Mouse (Mus musculus): ENCODE results near the gene Per1.
A peak's percentile ranks its signal among the peaks of the same experiment; 100 is the strongest.
"Not testable (repeated sequence)": the region's sequence is repeated elsewhere in the genome, so short reads cannot be mapped to it uniquely, and the experiment has no call there.

Gene Per1

GRCm38 (mm10) chr11:69080855-69081222 is 14.2 kb upstream of the Per1 start:
- DNase-seq (ENCODE audit: low spot score in 2 of 2) = no peak

DNA sequence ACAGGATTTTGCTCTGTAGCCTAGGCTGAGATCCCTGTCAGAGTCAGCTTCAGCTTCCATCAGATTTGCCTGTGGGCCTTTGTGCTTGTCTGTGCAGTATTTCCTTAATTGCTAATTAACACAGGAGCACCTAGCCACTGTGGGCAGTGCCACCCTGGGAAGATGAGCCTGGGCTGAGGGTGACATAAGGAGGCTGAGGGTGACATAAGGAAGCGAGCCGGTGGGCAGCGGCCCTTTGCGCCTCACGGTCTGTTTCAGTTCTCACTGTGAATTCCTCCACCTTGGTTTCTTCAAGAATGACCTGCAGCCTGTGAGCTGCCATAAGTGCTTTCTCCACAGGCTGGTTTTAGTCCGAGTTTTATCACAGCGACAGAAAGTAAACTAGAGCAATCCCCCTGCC is 13.4 kb upstream of the Per1 start:
- DNase-seq (ENCODE audit: low spot score in 2 of 2) = no peak

GRCm38 (mm10) chr11:69085608-69086007 is 9.4 kb upstream of the Per1 start:
- no peak for DNase-seq (ENCODE audit: low spot score in 2 of 2)

- no peak for DNase-seq (ENCODE audit: low spot score in 2 of 2)
These were observed 8.6 kb upstream of the Per1 start for GRCm38 (mm10) chr11:69086390-69086789.

DNA sequence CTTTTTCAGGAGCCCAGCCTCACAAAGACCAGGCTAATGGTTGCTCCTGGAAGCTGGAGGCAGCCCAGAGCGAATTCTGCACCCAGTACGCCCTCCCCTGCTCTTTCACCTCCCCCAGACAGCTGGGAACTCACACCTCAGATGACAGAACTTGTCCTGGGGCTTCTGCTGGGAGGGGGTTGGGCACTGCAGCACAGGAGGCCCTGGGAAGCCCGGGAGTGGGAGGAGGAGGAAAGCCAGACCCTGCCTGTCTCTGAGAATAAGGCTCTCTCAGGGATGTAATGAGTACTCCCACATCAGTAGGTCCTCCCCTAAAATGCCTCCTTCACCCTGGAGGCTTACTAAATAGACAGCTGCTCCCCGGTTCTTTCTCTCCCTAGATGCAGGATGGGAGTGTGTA is 7.9 kb upstream of the Per1 start:
- no peak for DNase-seq (ENCODE audit: low spot score in 2 of 2)

GRCm38 (mm10) chr11:69087597-69087996 is 7.4 kb upstream of the Per1 start:
- no peak for DNase-seq (ENCODE audit: low spot score in 2 of 2)

GRCm38 (mm10) chr11:69088103-69088855 is 6.7 kb upstream of the Per1 start, which contains the start of gene Vamp2:
Vamp2 (plus strand) TSS chr11:69088490.
- peak; percentile 90 to 91 for DNase-seq (ENCODE audit: low spot score in 2 of 2)

DNA sequence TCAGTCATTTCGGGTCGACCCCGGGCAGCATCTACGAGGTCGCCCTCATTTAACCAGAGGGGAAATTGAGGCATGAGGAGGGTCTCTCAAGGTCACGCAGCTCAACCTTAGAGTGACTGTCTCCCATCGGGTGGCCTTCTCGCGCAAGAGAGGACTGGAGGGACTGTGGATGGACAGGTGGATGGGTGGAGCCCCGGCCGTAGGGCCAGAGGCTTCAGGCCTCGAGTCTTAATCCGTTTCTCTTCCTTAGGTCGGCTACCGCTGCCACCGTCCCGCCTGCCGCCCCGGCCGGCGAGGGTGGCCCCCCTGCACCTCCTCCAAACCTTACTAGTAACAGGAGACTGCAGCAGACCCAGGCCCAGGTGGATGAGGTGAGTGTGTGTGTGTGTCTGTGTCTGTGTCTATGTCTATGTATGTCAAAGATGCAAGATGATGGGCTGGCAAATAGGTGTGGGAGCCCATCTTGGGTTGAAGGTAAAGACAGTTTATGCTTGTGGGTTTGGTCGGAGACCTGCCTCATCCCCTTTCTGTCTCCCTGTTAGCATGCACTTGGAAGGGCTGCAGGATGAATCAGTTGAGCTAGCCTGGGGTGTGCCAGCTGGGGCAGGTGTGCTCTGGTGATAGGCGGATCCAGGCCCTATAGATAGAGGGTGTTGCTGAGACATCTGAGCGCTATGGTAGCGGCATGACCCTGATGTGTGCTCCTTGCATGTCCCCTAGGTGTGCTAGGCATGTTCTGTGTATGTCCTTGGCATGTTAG is 6.0 kb upstream of the Per1 start:
- DNase-seq (ENCODE audit: low spot score in 2 of 2) = no peak

DNA sequence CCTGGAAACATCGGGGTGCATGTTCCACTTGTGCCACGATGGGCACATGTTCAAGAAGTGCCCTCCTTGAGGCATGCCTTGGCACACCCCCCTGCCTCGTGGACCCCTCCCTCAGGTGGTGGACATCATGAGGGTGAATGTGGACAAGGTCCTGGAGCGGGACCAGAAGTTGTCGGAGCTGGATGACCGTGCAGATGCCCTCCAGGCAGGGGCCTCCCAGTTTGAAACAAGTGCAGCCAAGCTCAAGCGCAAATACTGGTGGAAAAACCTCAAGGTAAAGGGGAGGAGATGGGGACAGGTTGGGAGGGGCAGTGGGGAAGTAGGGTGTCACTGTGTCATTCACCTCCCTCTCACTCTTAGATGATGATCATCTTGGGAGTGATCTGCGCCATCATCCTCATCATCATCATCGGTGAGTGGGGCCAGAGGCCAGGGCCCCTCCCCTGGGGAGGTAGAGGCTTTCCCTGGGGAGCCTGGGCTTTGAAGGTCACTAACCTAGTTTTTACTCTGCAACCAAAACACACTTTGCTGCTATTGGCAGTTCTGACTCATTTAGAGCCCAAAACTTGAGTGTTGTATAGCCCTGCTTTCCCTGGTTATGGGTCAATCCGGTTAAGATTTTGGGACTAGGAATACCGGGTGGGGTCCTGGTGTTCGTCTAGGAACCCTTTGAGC is 5.3 kb upstream of the Per1 start:
- no peak for DNase-seq (ENCODE audit: low spot score in 2 of 2)

DNA sequence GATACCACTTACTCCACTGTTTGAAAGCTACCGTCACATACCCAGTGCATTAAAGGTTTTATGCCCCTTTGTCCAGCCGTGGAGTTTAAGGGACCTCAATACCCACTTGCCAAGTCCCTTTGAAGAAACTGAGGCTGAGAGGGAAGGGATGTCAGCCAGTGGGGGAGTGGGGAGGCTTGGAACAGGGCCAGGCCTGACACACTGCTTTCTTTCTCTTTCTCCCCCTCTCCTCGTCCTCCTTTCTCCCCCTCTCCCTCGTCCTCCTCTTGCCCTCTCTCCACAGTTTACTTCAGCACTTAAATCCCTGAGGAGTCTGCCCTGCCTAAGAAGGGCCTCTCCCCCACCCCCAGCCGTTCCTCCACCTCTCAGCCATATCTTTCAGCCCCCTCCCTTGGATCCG is 4.7 kb upstream of the Per1 start:
- no peak for DNase-seq (ENCODE audit: low spot score in 2 of 2)

DNA sequence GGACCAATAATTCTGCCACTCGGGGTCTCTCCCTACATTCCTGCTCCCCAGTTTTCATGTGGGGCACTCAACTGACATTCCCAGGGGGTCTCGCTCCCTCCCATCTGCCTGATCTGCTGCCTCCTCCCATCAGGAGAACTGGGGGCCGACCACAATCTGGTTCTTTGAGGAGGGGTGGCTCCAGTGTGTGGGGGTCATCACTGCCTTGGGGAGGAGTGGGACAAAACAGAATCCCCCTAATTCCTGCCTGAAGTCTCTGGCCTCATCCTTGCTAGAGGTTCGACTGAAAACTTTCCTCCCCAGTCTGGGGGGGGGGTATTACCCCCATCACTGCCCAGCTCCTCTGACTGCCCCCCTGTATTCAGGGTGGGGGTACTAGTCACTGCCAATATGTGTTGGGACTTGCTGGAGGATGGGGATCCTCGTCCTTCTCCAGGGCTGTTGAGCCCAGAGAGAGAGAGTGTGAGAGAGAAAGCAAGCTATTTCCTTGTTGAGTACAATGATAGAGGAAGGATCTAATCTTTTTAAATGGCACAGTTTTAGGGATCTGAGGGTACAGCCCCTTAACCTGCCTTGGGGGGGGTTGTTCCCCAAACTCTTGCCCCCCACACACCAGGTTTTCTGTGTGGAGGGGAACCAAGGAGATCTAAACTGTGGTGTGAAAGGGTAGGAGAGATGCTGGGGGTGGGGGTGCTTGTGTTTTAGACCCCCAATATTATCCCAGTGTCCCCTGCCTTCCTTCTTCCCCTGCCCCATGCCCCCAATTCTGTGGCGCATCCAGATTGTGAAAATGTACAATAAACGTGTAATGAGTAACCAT is 3.2 kb upstream of the Per1 start:
- no peak for DNase-seq (ENCODE audit: low spot score in 2 of 2)

- DNase-seq (ENCODE audit: low spot score in 2 of 2) = peak; percentile 87 to 91
These were observed 2.6 kb upstream of the Per1 start for GRCm38 (mm10) chr11:69092386-69092751.

GRCm38 (mm10) chr11:69092871-69093270 is 2.1 kb upstream of the Per1 start:
- DNase-seq (ENCODE audit: low spot score in 2 of 2) = peak in 1 of 2 experiments; percentile 49

DNA sequence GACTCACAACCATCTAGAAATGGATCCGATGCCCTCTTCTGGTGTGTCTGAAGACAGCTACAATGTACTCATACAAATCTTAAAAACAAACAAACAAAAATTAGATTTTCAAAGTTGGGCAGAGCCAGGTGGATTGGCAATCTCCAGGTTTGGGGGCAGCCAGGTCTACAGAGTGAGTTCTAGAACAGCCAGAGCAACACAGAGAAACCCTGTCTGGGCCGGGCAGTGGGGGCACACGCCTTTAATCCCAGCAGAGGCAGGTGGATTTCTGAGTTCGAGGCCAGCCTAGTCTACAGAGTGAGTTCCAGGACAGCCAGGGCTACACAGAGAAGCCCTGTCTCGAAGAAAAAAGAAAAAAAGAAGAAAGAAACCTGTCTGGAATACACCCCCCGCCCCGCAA is 1.2 kb upstream of the Per1 start:
- DNase-seq (ENCODE audit: low spot score in 2 of 2) = not testable (repeated sequence)

DNA sequence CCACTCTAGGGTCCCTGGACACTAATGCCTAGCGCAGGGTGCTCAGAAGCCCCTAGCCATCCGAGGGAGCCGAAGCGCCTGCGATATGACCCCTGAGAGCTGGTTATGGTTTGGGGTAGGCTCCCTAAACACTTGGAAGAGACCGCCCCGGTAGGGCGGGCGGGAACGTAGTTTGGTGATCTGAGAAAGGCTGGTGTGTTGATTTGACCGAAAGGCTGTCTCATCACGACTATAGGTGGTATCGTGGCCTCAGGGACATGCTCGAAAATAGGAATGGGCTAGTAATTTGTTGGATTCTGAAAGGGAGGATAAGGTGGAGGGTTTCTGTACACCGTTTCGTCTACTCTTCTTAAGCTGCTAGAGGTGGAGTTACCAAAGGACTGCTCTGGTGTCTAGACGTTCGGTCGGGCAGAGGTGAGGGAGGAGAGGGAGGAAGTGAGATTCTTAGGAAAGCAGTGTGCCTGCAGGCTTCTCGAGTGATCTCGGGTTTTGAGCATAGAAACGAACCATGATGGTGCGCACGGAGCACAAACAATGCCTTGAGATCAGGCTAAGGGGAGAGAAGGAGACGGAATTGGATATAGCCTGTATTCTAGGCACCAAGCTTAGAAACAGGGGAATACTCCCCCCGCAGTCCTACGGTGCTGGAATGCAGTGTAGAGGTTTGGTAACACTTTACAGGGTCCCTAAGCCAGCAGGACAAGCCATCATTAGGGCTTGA is 654 bp downstream of the Per1 start:
- peak; percentile 40 to 65 for DNase-seq (ENCODE audit: low spot score in 2 of 2)

DNA sequence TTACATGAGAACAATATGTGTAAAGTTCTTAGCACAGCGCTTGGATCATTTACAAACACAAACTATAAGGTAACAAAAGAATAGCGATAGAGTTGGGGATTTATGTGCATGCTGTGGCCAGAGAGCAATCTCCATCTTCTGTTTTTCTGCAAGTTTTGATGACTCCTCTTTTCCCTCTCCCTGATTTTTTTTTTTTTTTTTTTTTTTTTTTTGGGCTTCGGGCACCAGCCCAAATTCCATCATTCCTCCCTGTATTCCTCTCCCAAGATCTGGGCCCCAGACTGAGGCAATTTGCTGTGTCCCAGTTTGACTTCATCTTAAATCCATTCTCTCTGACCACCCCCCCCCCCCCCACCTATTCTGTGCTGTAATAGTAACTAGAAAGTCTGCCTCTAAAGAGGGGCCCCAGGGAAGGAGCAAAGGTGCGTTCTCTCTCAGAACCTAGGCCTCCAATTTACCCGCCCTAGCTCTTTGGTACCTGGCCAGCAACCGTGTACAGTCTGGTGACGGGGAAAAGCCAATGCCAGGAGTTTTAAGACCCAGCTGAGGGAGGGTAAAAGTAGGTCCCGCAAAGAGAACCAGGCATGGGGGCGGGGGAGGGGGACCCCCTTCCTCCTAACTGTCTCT is 1.5 kb downstream of the Per1 start:
- DNase-seq (ENCODE audit: low spot score in 2 of 2) = no peak

DNA sequence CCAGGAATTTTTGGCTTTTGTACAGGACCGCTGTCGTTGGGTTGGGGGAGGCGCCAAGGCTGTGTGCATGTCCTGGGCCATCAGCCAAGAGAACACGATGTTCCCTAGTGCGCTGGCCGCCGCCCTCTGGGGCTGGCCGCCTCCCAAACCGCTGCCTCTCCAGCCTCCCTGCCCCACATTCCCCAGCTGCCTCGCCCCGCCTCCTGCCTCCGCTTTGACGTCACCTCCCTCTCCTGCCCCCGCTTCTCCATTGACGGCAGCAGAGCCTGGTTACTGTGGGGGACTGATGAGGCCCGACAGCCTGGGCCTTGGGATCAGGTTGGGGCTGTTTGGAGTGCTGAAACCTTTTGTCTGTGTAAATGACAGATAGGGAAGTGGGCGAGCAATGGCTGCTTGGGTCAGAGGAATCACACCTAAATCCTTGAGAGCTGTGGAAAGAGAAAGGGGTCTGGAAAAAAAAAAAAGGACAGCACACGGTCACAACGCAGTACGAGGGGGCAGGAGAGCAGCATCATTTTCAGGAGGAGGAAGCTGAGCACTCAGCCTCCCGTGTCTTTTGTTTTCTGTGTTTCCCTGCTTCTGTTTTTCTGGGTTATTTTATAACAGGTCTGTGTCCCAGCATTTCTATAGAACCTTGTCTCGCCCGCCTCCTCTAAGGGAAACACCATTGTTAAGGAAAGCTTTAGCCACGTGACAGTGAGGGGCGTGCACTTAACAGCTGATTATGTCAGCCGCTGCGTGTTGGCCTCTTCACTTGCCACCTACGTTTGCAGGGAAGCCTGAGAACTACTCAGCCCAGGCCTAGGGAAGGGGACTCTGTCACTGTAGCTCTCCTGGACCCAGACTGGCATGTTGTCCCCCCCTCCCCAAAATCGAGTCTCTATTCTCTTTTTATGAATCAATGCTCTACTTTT is 2.2 kb downstream of the Per1 start:
- DNase-seq (ENCODE audit: low spot score in 2 of 2) = peak; percentile 90 to 93

DNA sequence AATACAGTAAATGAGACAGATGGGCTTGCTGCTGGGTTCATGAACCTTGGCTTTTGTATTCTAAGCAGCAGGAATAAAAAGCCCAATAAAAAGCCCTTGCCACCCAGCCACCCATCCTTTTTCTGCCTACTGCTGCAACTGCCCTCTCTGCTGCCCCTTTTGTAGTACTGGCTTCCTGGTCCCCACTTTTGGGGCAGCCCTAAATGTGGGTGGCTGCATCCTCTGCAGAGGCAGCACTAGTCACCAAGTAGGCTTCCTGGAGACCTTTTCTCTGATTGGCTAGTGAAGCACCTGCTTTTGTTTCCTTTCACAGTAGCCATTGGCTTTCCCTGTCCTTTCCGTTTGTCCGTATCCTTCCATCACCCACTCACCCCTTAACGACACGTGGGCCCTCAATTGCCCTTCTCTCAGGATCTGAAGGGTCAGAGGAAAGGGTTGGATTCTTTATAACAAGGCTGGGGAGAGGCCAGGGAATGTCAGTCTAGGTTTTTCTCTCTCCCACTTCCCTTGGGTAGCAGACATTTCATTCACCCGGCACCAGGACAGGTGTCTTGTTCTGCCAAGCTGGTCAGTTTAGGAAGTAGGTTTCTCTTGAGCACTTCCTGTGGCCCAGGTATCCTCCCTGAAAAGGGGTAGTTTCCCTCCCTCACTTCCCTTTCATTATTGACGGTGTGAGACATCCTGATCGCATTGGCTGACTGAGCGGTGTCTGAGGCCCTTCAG is 3.2 kb downstream of the Per1 start:
- DNase-seq (ENCODE audit: low spot score in 2 of 2) = peak; percentile 63 to 65

DNA sequence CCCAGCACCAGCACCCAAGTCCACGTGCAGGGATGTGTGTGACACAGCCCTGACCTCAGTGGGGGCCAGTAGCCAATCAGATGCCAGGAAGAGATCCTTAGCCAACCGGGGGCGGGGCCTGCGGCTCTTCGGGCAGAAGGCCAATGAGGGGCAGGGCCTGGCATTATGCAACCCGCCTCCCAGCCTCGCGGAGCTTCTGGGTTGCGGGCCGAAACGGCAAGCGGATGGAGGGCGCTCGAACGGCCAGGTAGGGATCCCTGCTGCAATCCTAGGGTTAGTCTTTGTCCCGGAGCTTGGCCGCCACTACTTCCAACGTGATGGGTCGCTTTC is 3.7 kb downstream of the Per1 start:
- DNase-seq (ENCODE audit: low spot score in 2 of 2) = peak; percentile 96 to 97

Measured in natural killer cell, adult 2 months (primary cell).